Mouse (Mus musculus) testis, adult 2 months (tissue): ENCODE results near the gene Mat2a. TPM values are rescaled to one million over a fixed set of nuclear protein-coding genes. Genes with fewer than 3 reads are reported as not detected.
A peak's percentile ranks its signal among the peaks of the same experiment; 100 is the strongest.
"Not testable (repeated sequence)": the region's sequence is repeated elsewhere in the genome, so short reads cannot be mapped to it uniquely, and the experiment has no call there.

Experiments
- H3K27ac ChIP-seq: fragments of 200-500 bp; 2 replicates; pipeline ENCODE4 v1.5.1; 2012; ENCODE audit warnings: low read depth, low read length; ENCODE audit not compliant: control insufficient read depth, insufficient read depth
- H3K27me3 ChIP-seq: fragments of 200-500 bp; 2 replicates; pipeline ENCODE4 v1.6.1; 2012; ENCODE audit warnings: mild to moderate bottlenecking, low read length, moderate library complexity; ENCODE audit not compliant: control insufficient read depth, insufficient read depth
- H3K36me3 ChIP-seq: fragments of 200-500 bp; 2 replicates; pipeline ENCODE4 v1.6.1; 2012; ENCODE audit warnings: mild to moderate bottlenecking, low read length; ENCODE audit not compliant: control insufficient read depth, insufficient read depth
- H3K4me1 ChIP-seq: fragments of 200-500 bp; 2 replicates; pipeline ENCODE4 v1.6.1; 2012; ENCODE audit warnings: low read length; ENCODE audit not compliant: control insufficient read depth, insufficient read depth
- H3K4me3 ChIP-seq: fragments of 200-500 bp; 2 replicates; pipeline ENCODE4 v1.5.1; 2012; ENCODE audit warnings: low read depth, mild to moderate bottlenecking, low read length, moderate library complexity, mixed read lengths; ENCODE audit not compliant: control insufficient read depth
- CTCF ChIP-seq: fragments of 200-500 bp; IDR thresholded peaks from 2 replicates; pipeline ENCODE4 v1.5.1; 2012; ENCODE audit warnings: low read depth, mild to moderate bottlenecking, inconsistent platforms, low read length, moderate library complexity; ENCODE audit not compliant: control insufficient read depth, insufficient read depth, insufficient replicate concordance
- POLR2A ChIP-seq: fragments of 200-500 bp; IDR thresholded peaks from 2 replicates; pipeline ENCODE4 v1.6.1; 2012; ENCODE audit warnings: low read depth, mild to moderate bottlenecking, inconsistent platforms, low read length, moderate library complexity; ENCODE audit not compliant: control insufficient read depth
- polyA plus RNA-seq: library from polyadenylated mRNA; depleted of rRNA; stranded (reverse); fragments of >200 nt; gene quantifications from 2 replicates; pipeline ENCODE4 v1.2.3, GENCODE M21; 2012

Gene Mat2a
- polyA plus RNA-seq, 1 experiment = 67.4 TPM

DNA sequence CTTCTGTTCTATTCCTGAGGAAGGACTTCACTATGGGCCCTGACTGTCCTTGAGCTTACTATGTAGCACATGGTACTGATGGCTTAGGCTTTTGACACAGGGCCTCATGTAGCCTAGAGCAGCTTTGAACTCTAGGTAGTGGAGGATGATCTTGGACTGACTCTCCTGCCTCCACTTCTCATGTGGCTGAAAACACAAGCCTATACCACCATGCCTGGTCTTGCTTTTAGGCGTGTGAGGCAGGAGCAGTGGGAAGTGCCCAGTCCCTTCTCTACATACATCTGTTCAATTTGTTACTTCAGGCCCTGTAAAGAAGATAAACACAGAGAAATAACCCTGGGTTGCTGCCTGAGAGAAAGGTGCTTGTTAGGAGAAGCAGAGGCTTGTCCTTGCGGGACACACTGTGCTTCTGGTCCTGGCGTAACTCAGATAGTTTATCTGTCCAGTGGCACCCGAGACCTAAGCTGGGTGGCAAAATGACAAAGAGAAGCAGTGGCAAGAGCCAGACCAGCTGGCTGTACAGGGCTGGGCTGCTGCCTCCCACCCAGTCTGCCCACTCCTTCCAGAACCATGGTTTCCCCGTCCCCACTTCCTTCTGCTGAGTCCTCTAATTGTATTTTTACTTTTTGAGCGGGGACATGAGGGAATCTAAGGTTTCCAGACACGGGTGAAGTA is 14.9 kb upstream of the Mat2a start:
- Histone ChIP-seq H3K4me1 (no peaks in the 10 kb centered on the region; the same call in 1 of the 2 replicates), H3K27me3 (no peaks in the 10 kb centered on the region), H3K36me3 (no peaks in the 10 kb centered on the region), H3K4me3 (no peak overlapping the region), H3K27ac (peak overlapping the region; percentile 62)
- TF ChIP-seq CTCF (no peak), POLR2A (no peak)

GRCm38 (mm10) chr6:72453578-72453977 is 14.2 kb upstream of the Mat2a start:
- no peaks in the 10 kb centered on the region for H3K36me3 ChIP-seq
- no peak for TF ChIP-seq POLR2A
- no peak for TF ChIP-seq CTCF
- H3K4me3 ChIP-seq = no peak overlapping the region

DNA sequence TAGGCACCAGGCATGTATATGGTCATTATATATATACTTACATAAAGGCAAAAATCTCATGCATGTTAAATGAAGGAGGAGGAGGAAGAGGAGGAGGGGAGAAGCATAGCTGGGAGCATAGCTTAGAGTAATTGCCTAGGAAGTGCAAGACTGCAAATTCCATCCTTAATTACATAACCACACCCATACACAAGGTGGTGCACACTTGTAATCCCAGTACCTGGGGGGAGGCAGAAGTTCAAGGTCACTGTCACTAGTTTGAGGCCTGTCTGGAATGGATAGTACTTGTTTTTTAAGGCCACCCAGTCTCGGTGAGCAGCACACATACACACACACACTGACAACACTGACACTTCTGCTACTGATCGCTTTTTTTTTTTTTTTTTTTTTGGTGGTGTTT is 13.0 kb upstream of the Mat2a start:
- TF ChIP-seq CTCF (no peak), POLR2A (no peak)
- no peak overlapping the region for H3K27ac ChIP-seq
- no peaks in the 10 kb centered on the region; the same call in 1 of the 2 replicates for H3K4me1 ChIP-seq
- no peaks in the 10 kb centered on the region for H3K36me3 ChIP-seq
- no peak overlapping the region for H3K4me3 ChIP-seq
- H3K27me3 ChIP-seq = no peaks in the 10 kb centered on the region

More at GRCm38 (mm10) chr6:72453578-72453977, 14.2 kb upstream of the Mat2a start:
- Histone ChIP-seq H3K27ac (no peak overlapping the region), H3K27me3 (no peaks in the 10 kb centered on the region), H3K4me1 (no peaks in the 10 kb centered on the region; the same call in 1 of the 2 replicates)

- H3K4me1 ChIP-seq, H3K27me3 ChIP-seq, H3K4me3 ChIP-seq, H3K36me3 ChIP-seq, H3K27ac ChIP-seq: not testable (repeated sequence)
Measured at GRCm38 (mm10) chr6:72451778-72452177, 12.4 kb upstream of the Mat2a start.

DNA sequence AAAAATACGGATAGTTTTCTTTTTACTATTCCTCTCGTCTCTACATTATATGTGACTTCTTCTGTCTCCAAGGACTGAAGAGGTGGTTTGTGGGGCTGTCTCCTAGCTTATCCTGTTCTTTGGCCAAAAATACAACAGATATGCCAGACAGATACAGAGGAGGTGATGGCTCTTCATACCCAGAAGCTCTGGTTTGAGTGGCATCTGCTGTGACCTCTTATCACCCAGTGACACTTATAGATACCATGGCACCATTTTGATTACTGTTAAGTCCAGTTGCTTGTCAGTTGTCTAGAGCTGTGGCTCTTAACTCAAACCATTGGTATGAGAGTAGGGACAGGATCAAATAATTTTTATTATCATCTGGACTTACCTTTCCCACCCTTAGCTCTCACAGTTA is 8.1 kb upstream of the Mat2a start:
- Histone ChIP-seq H3K36me3 (no peaks in the 10 kb centered on the region), H3K4me3 (no peak overlapping the region), H3K27me3 (no peaks in the 10 kb centered on the region), H3K27ac (no peak overlapping the region), H3K4me1 (no peaks in the 10 kb centered on the region)
- TF ChIP-seq CTCF (no peak), POLR2A (no peak)

- peak overlapping the region; percentile 0; the same call in 1 of the 2 replicates for H3K27ac ChIP-seq
- no peak overlapping the region for H3K4me3 ChIP-seq
- no peaks in the 10 kb centered on the region for H3K36me3 ChIP-seq
- H3K4me1 ChIP-seq = peaks cover 4% of the 10 kb centered on the region
- H3K27me3 ChIP-seq = no peaks in the 10 kb centered on the region
- TF ChIP-seq CTCF (no peak), POLR2A (no peak)
Measured at GRCm38 (mm10) chr6:72445011-72445410, 5.7 kb upstream of the Mat2a start.

DNA sequence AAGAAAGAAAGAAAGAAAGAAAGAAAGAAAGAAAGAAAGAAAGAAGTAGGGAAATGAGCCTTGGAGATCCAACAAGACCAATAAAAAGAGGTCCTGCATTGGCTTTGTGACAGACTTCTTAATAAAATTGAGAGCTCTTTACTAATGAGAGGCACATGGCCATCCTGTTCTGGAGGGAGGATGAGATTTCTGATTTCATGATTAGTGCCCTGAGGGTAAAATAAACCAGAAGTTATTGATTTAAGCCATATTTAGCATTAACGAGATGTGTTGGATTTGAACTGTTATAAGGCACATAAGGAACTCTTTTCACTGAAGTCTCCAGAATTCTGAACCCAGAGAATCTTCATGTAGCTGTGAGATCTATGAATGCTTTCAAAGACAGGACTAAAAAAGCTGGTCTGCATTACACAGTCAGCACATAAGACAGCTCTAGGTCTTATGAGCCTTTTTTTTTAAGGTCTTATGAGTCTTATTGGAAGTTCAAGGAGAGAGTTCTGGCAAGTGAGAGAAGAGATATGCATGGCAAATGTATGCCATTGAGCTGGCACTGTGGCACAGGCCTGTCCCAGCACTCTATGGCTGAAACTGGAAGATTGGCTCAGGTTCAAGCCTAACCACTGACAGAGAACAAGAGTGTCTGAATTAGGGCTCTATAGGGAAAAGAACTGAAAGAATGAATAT is 3.7 kb upstream of the Mat2a start:
- TF ChIP-seq POLR2A = no peak
- no peak for TF ChIP-seq CTCF
- peaks cover 4% of the 10 kb centered on the region for H3K4me1 ChIP-seq
- no peak overlapping the region for H3K27ac ChIP-seq
- no peaks in the 10 kb centered on the region; the same call in 1 of the 2 replicates for H3K36me3 ChIP-seq
- no peak overlapping the region for H3K4me3 ChIP-seq
- H3K27me3 ChIP-seq = no peaks in the 10 kb centered on the region
